Mouse (Mus musculus) 416B (cell line): Measurements from ENCODE around the gene Gp1ba.

Source experiments
- DNase-seq: peaks from one replicate; pipeline ENCODE4 v3.0.0; 2011; ENCODE audit warnings: low read depth

Gp1ba gene

DNA sequence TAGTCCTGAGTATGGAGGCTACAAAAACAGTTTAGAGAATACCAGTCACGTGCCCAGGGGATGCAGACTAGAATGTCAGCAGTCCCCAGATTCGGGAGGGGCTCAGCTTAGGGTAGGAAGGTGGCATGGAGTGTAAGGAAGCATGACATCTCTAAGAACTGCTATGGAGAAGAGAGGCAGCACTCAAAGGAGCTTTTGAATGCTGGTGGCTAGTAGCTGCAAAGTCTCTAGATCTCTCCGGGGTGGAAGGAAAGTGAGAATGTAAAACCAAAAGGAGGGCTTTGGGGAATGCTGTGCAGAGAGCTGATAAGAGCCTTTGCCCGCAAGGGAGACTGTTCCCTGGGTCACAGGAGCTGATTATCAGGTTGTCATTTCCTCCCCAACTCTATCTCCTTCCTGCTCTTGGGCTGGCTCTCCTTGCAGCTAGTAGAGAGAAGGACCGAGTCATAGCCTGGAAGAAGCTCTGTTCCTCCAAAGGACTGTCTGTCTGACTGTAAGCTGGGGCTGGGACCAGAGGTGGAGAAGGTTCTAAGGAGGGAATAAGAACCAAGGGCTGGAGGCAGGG is at the start of gene Gp1ba:
Gene Gp1ba, plus strand, starts transcription at position 409 of the 565 bp plus-strand sequence.
- peak; percentile 96 for DNase-seq

DNA sequence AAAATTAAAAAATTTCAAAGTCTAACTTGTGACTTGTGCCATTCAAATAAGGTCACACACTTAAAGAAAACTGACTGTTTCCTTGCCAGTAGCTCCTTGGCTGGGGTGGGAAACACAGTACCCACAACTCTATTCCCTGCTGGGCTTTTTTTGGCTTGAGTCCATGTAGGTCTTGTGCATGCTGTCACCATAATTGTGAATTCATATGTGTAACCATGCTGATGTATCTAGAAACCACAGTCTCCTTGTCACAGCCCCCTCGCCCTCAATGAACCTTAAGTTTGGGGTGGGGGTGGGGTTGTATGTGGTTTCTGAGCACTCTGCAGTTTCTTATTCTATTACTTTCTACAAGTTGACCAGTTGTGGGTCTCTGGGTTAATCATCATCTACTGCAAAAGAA is 47.2 kb upstream of the Gp1ba start:
- peak; percentile 51 for DNase-seq

DNA sequence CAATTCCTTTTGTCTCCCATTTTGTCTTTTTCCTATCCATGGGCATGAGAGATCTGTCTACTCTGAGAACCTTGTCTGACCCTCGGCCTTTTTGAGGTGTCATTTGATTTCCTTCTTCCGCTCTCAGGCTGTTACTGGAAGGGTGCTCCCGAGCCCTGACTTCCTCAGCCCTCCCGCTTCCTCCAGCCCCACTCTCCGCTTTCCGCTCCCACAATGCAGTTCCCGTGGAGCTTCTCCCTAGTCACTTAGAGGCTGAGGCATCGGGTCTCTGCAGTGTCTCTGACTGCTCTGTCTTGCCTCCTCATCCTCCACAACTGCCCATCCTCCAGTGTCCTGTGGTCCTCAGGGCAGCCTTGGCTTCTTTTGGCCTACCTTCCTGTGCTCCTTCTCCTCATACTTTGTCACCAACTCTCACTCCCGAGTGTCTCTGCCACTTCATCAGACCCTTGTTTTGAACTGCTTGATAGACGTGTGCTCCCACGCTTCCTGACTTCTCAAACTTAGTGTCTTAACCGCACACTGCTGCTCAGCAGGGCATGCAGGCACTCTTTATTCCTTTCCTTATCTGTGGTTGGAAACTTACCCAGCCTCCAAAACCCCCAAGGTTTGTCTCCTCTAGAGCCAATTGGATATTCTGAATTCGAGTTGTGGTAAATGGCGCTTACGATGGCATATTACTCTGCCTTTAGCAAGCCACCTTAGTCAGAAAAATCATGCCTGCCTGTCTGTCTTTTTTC is 44.5 kb upstream of the Gp1ba start:
- DNase-seq: no peak

DNA sequence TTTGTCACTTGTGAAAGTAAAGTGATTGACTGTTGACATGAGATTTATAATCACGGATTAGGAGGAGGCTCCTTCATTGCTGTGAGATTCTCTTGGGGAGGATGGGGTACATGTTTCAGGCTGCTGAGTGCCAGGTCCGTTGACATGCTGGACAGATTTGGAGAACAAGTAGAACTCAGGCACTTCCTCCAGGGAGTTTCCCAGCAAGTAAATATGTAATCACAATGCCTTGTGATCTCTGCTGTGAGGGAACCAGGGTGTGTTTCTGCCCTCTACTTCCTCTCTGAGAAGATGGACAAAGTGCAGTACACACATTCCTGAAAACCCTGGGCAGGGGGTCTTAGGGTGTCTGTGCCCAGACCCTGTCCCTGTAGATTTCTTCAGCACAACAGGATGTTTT is 43.3 kb upstream of the Gp1ba start:
- DNase-seq: no peak

DNA sequence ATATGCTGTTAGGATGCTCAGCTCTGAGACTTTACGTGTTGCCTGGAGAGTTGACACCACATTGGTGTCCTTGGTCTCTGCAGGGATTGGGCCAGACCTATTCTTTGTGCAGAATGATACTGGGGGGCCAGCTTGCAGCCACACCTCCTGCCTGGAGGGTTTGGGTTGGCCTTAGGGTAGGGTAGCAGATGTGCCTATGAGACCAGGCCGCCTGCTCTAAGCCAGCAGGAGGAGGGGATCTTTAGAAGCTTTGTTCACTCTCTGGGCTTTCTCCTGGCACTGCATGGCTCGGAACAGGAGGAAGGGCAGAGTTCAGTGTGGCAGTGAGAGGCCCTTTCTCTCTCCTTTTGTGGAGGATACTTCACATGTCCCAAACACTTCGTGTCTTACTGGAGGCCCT is 42.8 kb upstream of the Gp1ba start:
- no peak for DNase-seq

DNA sequence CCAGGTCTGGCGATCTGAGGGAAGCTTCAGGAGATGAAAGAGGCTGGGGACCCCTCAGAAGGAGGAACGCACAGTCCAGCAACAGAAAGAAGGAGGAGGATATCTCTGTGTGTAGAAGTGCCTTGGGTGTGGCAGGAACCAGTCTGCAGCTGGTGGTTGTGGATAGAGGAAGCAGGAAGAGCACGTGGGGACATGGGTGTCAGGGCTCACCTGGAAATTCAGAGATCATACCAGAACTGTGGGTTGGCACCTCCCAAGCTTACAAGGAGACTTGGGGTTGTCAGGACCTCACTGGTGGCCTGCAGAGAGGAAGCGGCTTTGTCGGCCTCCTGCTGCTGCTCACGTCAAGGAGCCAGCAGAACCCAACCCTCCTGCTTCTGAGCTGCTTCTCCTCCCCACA is 41.6 kb upstream of the Gp1ba start:
- peak; percentile 21 for DNase-seq

DNA sequence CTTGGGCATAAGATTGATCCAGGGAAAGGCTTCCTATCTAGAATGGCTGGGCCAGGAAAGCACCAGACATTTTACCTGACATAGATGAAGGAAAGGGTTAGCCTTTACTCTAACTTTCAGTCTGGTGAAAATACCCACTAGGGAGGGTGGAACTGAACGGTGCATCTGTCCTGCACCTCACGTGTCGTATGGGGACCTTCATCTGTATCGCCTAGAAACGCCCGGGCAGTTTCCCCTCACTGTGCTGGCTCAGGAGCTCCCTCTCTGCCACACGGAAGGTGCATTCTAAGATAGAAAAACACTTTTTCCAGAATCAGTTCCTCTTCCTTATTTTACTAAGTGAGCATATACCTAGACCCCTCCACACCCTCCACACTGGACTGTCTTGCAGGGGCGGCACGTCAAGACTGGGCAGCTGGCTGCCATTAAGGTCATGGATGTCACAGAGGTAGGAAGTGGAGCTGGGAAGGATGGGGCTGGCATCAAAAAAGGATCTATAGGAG is 40.4 kb upstream of the Gp1ba start:
- no peak for DNase-seq

DNA sequence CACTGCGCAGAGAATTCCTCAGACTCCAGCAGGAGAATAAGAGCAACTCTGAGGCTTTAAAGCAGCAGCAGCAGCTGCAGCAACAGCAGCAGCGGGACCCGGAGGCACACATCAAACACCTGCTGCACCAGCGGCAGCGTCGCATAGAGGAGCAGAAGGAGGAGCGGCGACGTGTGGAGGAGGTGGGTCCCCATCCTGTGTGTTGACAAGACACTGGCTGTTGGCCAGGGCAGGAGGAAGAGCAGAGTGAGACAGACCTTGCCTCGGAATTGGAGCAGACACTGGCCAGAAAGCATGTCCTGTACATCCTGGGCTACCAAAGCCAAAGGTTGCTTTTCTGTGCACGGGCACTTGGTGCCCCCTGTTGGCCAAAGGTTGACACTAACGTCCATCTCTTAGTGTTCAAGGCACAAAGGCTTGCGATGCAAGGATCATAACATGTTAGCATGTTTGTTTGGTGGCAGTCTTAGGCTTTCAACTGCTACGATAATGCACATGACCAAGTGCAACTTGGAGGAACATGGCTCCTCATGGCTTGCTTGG is 33.8 kb upstream of the Gp1ba start:
- DNase-seq: peak; percentile 78

DNA sequence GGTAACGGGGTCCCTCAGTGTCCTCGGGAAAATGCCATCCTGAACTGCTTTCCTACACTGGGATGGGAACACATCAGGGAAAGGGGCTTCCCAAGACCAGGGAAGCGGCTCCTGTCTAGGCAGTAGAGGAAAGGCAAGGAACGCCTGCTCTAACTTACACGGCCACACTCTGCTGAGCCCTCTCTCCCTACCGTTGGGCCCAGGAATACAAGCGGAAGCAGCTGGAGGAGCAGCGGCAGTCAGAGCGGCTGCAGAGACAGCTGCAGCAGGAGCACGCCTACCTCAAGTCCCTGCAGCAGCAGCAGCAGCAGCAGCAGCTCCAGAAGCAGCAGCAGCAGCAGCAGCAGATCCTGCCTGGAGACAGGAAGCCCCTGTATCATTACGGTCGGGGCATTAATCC is 32.2 kb upstream of the Gp1ba start:
- no peak for DNase-seq

DNA sequence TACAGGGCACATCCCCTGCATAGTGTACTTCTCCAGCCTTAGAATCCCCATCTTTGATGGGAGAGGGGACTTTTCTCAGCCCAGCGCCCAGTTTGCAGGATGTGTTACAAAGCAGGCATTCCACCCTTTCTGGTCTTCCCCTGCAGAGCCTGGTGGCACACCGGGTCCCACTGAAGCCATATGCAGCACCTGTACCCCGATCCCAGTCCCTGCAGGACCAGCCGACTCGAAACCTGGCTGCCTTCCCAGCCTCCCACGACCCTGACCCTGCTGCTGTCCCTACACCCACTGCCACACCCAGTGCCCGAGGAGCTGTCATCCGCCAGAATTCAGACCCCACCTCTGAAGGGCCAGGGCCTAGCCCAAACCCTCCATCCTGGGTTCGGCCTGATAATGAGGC is 31.3 kb upstream of the Gp1ba start:
- DNase-seq: no peak

DNA sequence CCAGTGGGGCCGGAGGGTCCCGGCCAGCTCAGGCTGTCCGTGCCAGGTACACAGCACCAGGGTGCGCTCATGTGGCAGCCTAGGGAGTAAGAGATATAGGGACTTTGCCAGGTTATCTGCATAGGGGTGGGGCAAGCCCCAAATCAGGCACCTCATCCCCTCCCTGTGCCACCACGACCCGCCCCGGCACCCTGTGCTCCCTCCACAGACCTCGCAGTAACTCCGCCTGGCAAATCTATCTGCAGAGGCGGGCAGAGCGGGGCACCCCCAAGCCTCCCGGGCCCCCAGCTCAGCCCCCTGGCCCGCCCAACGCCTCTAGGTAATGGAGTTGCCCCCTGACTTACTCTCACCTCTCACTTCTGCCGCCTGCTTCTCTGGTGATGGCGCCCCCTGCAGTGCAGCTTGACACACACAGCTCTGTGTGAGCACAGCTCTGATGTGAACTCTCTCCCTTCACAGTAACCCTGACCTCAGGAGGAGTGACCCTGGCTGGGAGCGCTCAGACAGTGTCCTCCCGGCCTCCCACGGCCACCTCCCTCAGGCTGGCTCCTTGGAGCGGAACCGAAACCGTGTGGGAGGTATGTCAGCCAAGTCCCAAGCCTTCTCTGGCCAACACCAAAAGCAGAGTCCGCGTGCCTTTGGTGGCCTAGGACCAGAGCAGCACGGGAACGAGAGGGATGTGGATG is 30.4 kb upstream of the Gp1ba start:
- DNase-seq: no peak

DNA sequence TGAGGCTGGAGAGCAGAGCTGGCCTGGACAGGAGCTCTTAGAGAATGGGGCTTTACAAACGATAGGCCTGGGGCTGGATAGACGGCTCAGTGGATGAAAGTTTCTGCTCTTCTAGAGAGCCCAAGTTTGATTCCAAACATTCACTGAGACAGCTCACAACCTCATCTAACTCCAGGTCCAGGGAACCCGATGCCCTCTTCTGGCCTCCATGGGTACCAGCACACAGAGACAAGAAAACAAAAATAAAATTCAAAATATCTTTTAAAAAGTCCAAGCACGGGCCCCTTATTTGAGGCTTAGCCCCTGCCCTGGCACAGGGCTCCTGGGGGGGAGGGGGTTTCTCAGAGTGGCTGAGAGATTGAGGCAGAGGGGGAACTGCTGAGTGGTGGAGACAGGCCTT is 28.2 kb upstream of the Gp1ba start:
- no peak for DNase-seq

DNA sequence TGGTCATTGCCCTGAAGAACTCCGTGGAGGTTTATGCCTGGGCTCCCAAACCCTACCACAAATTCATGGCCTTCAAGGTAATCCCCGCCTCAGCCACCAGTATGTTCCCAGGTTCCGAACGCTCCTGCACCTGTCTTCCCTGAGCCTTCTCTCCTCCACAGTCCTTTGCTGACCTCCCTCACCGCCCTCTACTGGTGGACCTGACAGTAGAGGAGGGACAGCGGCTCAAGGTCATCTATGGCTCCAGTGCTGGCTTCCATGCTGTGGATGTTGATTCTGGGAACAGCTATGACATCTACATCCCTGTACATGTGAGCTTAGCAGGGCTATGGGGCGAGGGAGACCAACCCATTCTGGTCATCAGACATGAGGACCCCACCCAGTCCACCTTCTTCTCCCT is 26.4 kb upstream of the Gp1ba start:
- no peak for DNase-seq

DNA sequence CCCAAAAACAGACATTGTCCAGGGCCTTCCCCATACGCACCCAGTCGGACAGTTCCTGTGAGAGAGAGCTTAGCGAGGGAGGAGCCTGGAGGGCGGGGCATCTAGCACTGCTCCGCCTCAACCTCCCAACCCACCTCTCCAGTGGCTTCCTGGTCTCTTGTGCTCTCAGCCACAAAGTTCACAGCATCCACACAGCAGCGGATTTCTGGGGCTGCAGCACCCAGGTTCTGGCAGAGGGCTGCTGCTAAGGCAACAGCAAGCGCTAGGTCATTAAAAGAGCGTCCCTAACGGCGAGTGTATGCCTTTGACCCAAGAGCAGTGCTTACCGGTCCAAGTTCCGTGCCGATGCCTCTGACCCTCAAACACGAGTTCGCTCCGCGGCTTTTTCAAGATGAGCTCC is 23.8 kb upstream of the Gp1ba start:
- DNase-seq: peak; percentile 31

DNA sequence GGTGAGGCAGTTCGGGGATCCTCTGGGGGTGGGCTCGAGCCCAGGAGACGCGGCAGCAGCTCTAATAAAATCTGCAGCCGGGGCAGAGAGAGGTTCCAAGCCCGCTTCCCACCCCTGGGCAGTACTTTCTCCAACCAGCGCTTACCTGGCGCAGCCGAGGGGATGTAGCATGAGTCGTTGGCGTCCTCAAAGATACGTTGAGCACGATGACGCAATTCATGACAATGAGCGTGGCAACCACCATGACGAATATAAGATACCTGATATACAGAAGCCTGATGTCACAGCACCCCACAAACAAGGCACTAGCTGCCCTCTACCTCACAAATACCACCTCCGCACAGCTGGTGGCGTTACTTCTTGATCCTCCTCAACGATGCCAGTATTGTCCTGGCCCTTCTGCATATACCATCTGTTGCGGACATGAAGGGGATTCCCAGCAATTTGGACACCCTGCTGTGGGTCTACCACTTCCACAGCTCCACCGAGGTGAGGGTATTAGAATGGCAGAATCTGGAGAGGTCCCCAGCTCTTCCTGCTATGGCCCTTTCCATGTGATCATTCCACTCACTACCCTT is 23.3 kb upstream of the Gp1ba start, which contains the start of gene 4930544D05Rik:
Gene 4930544D05Rik, plus strand, starts transcription at position 333 of the 578 bp plus-strand sequence.
- peak; percentile 25 for DNase-seq

DNA sequence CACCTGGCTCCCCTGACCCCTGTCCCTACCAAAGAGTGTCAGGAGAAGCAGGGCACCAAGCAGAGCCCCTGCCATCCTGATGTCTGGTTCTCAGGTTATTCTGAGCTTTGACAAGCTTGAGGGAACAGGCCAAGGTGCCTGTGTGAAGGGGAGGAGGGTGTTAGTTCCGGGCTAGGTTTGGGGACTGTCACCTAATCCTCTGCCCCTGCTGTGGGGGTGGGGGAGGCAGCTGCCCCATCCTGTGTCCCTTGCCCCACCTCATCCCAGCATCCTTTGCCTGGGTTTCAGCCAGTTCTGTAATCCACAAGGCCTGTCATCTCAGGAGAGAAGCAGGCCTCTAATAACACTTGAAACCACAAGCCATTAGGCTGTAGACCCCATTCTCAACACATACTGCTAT is 19.8 kb upstream of the Gp1ba start, which contains the start of gene Chrne:
Gene Chrne, minus strand, starts transcription at position 116 of the 400 bp plus-strand sequence.
- DNase-seq: no peak

DNA sequence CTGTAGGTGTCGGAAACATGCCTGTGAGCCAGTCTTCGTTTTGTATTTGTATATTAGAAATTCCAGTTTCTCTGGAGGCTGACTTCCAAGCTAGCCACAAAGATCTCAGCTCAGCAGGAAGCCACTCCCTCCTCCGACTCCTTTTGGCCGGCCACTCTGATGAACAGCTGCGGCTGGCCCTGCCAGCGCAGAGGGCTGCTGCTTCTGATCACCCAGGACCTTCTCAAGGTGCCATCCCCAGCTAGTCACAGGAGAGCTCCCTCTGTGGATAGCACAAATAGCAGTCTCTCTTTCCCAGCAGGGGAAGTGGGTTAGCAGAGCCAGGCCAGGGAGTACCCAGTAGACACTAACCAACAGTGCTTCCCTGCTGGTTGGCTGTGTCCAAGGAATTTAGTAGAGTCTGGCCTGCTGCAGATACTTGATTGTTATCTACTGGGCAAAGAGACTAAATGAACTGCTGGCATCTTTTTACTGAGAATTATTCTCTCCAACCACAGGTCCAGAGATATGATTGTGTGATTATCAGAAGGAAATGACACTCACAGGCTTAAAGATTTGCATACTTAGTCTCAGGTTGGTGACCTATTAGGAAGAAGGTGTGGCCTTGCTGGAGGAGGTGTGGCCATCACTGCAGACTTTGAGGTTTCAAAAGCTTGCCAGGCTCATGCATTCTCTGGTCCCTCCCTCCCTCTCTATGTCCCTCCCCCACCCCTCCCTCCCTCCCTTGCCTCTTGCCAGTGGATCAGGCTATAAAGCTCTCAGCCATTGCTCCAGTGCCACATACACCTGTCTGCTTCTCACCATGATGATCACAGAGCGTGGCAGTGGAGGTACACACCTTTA is 16.7 kb upstream of the Gp1ba start:
- peak; percentile 91 for DNase-seq

DNA sequence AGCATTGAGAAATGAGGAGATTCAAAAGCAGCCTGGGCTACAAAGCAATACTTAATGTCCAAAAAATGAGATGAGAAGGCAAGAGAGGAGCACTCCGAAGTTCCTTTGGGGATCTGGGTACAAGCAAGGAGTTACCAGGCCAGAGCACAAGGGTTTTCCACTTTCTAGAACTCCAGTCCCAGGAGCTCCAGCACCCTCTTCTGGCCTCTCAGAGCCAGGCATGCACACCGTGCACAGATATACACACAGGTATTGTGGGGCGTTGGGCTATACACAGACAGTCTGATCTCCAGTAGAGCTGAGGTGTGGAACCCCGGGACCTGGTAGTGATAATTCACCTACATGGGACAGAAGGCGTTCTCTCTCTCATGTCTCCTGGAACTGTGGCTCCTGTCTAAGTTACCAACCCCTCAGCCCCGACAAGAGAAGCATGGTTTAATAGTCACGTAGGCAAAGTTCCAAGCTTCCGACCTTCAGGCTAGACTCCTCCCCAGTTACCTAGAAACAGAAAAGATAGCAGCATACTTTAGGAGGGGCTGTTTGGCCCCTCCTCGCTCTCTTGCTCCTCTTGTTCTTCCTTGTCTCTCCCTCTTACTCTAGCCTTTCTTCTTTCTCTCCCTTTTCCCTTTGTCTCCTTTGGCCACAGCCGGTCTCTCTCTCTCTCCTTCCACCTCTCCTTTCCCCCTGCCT is 15.7 kb upstream of the Gp1ba start:
- peak; percentile 66 for DNase-seq

DNA sequence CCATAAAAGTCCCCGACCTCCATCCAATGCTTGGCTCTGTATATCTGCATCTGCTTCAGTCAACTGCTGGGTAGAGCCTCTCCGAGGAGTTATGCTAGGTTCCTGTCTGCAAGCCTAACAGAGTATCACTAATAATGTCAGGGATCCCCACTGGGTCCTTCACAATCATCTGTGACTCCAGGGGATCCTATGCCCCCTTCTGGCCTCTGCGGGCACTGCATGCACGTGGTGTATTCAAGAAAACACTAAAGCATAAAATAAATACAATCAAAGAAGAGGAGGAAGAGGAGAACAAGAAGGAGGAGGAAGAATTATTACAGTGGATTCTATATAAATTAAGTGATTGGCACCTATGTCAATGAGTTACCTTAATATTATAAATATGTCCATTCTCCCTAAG is 13.4 kb upstream of the Gp1ba start:
- DNase-seq: peak; percentile 68

DNA sequence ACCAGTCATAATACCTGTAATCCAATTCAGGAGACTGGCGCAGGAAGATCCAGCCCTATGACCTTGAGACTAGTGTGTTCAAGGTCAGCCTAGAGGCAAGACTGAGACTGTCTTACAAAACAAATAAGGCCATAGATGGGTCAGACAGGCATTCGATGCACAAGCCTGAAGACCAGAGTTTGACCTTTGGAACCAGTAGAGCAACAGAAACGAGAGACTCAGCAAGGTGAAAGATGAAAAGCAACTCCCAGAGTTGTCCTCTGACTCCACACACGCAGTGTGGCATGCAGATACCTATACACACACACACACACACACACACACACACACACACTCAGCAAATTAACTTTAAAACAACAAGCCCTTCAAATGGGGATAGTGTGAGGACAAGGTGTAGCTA is 12.0 kb upstream of the Gp1ba start:
- no peak for DNase-seq

DNA sequence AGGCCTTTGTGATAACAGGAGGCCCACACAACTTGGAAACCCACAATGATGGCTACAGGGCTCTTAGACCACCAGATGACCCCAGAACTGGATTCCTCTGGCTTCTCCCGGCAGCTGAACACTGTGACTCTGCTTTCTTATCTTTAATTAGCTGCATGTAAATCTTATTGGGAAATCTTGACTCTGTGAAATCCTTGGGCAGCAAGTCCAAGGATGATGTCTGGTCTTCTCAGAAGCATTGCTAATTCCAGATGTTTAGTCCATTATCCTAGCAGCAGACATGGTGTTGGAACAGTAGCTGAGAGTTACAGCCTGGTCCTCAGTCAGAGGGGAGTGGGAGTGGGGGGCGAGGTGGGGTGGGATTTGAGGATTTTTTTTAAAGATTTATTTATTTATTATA is 10.5 kb upstream of the Gp1ba start:
- no peak for DNase-seq
